In the genomic region with DNA sequence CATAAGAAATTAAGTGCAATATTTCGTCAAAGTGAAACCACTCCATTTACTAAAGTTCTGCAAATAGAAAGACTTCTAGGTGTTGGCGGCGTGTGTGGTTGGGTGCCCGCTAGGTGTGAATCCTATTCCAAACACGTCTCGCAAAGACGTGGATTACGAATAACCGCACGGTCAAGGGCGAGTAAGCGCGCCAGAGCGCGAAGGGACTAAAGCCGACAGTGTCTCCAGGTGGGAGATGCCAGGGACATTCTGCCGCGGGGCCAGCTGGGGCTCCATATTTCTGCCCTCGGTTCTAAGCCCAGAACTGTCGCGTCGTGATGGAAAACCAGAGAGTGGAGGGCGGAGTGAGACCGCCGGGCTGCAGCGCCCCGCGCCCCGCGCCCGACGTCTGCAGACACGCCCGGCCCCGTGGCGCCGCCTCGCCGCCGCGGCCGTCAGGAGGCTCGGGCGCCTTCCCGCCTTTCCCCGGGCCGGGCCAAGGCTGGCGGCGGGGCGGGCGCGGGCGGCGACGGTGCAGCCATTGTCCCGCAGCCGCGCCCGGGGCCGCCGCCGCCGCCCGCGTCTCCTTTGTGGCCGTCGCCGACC, we compare ENCODE assay signal across 8 mouse cellular contexts. TPM values are rescaled to one million over a fixed set of nuclear protein-coding genes. Genes with fewer than 3 reads are reported as not detected.
DNase-seq lines count a peak whose midpoint lies in the region; ATAC-seq and TF ChIP-seq lines count a peak whose summit lies in the region.

No protein-coding gene starts in this region.

- H3K4me1 ChIP-seq in ES-E14 (ENCODE audit: control insufficient read depth in 2 of 2, insufficient read depth in 2 of 2, low read length in 2 of 2, poor library complexity in 1 of 2): peaks cover 6 to 9% of the 10 kb centered on the region in 2 experiments; a peak in 2 of 4 replicates
- peaks cover 7% of the 10 kb centered on the region; the same call in 1 of the 2 replicates for H3K4me1 ChIP-seq in forebrain, embryonic 11.5 days (replicated peaks; ENCODE audit: control insufficient read depth, insufficient read depth, low read length)
- peaks cover 6% of the 10 kb centered on the region; the same call in 1 of the 2 replicates for H3K4me1 ChIP-seq in lung, embryonic 16.5 days (replicated peaks; ENCODE audit: control insufficient read depth, insufficient read depth, low read length)

- peak; percentile 53; the same call in 1 of the 2 replicates for ATAC-seq in forebrain, embryonic 11.5 days (replicated peaks; ENCODE audit: low FRiP score)
- peak; percentile 81 for ATAC-seq in lung, embryonic 16.5 days (ENCODE audit: low read depth)

- peak; percentile 19 for TF ChIP-seq CTCF in layer of hippocampus, adult 2 months (conservative IDR thresholded peaks at IDR 0.05)

- in situ Hi-C loops in ES-E14 (cut with MboI; ENCODE audit: low sequenced_read_pairs in 2 of 2, unreplicated experiment in 2 of 2): no loop called here

- H3K27me3 ChIP-seq in forebrain, embryonic 11.5 days (ENCODE audit: control insufficient read depth, insufficient read depth, low read length): peaks cover 11% of the 10 kb centered on the region
- H3K27me3 ChIP-seq in lung, embryonic 16.5 days (ENCODE audit: control insufficient read depth, insufficient read depth, low read depth, low read length): no peaks in the 10 kb centered on the region

- peak overlapping the region; percentile 74 to 83 for H3K4me3 ChIP-seq in ES-E14 (ENCODE audit: insufficient read depth in 1 of 2, low read depth in 1 of 2, low read length in 2 of 2, poor library complexity in 1 of 2, severe bottlenecking in 1 of 2)
- peak overlapping the region; percentile 81 for H3K4me3 ChIP-seq in forebrain, embryonic 11.5 days (ENCODE audit: low read depth, low read length)
- H3K4me3 ChIP-seq in layer of hippocampus, adult 2 months: peak overlapping the region; percentile 64
- peak overlapping the region; percentile 68 for H3K4me3 ChIP-seq in lung, embryonic 16.5 days (ENCODE audit: low read length)

- H3K9me3 ChIP-seq in ES-E14 (ENCODE audit: control insufficient read depth, insufficient read depth, low read depth, low read length): no peaks in the 10 kb centered on the region
- no peaks in the 10 kb centered on the region for H3K9me3 ChIP-seq in forebrain, embryonic 11.5 days (ENCODE audit: control insufficient read depth, low read length)
- no peaks in the 10 kb centered on the region for H3K9me3 ChIP-seq in lung, embryonic 16.5 days (ENCODE audit: control insufficient read depth, low read length)

- intact Hi-C loops in heart, postnatal 25 days (cut with DNase I): no loop called here

- H3K36me3 ChIP-seq in ES-E14 (ENCODE audit: control insufficient read depth, insufficient read depth, low read length, poor library complexity, severe bottlenecking): no peaks in the 10 kb centered on the region
- no peaks in the 10 kb centered on the region for H3K36me3 ChIP-seq in forebrain, embryonic 11.5 days (ENCODE audit: control insufficient read depth, insufficient read depth, low read length)
- no peaks in the 10 kb centered on the region for H3K36me3 ChIP-seq in lung, embryonic 16.5 days (ENCODE audit: control insufficient read depth, insufficient read depth, low read length)

- H3K27ac ChIP-seq in ES-E14 (ENCODE audit: insufficient read depth, low read depth, low read length, poor library complexity, severe bottlenecking): peak overlapping the region; percentile 84
- no peak overlapping the region; the same call in 1 of the 2 replicates for H3K27ac ChIP-seq in forebrain, embryonic 11.5 days (ENCODE audit: low read depth, low read length)
- 0 out of 2 replicates have a peak overlapping the region, but pooled peaks have one; percentile 50 for H3K27ac ChIP-seq in layer of hippocampus, adult 2 months
- peak overlapping the region; percentile 94 for H3K27ac ChIP-seq in lung, embryonic 16.5 days (ENCODE audit: low read length)

- no peak for DNase-seq in ES-E14 (ENCODE audit: low read depth, low spot score)
- peak; percentile 13 for DNase-seq in c-Kit-negative CD71-positive TER-119-positive erythroid progenitor cells, embryonic 14.5 days (ENCODE audit: low read depth, low spot score)
- DNase-seq in forebrain, embryonic 11.5 days (ENCODE audit: low spot score): peak; percentile 73
- peak; percentile 20 for DNase-seq in heart, postnatal 25 days (ENCODE audit: low spot score)
- DNase-seq in layer of hippocampus, adult 2 months (ENCODE audit: low spot score in 2 of 2): peak; percentile 5 to 30
- peak; percentile 65 for DNase-seq in retina, embryonic 14.5 days (ENCODE audit: low spot score)
- DNase-seq in urinary bladder, postnatal 36 days (ENCODE audit: low spot score in 2 of 2): peak; percentile 34 to 55

- WGBS in forebrain, embryonic 11.5 days: 1% methylated on average over 58 of the region's 68 CpGs
- WGBS in lung, embryonic 16.5 days: under 1% methylated on average over 35 of the region's 68 CpGs

- peak overlapping the region; percentile 84 for H3K9ac ChIP-seq in ES-E14 (ENCODE audit: insufficient read depth, low read depth, low read length, poor library complexity, severe bottlenecking)
- peak overlapping the region; percentile 89 for H3K9ac ChIP-seq in forebrain, embryonic 11.5 days (ENCODE audit: low read length)
- H3K9ac ChIP-seq in lung, embryonic 16.5 days (ENCODE audit: low read length): peak overlapping the region; percentile 84

- peak overlapping the region; percentile 51 for H3K4me2 ChIP-seq in forebrain, embryonic 11.5 days (ENCODE audit: low read depth, low read length, severe bottlenecking)
- peak overlapping the region; percentile 79 for H3K4me2 ChIP-seq in lung, embryonic 16.5 days (ENCODE audit: low read depth, low read length)

TF ChIP-seq in ES-E14, 5 proteins besides CTCF, POLR2A, EP300 and RAD21:
- no peak for TF ChIP-seq ZNF384 (IDR thresholded peaks at IDR 0.05; ENCODE audit: low read depth, low read length)
- TF ChIP-seq CHD2 (IDR thresholded peaks at IDR 0.05; ENCODE audit: low read depth, low read length): no peak
- no peak for TF ChIP-seq MAFK (IDR thresholded peaks at IDR 0.05; ENCODE audit: insufficient read depth, low read depth, low read length)
- 0 out of 2 replicates have a peak, but pooled peaks have one; percentile 24 for TF ChIP-seq HCFC1 (IDR thresholded peaks at IDR 0.05; ENCODE audit: borderline replicate concordance, insufficient read depth, low read length)
- no peak for TF ChIP-seq ZC3H11A (IDR thresholded peaks at IDR 0.05; ENCODE audit: borderline replicate concordance, low read depth, low read length)

RNA-seq across cellular contexts. Expression of a gene that starts 0.9 kb away (rescaled TPM):
- total RNA-seq in ES-E14 (2012; rRNA removed): 25.3 and 32.5 TPM in 2 replicates
- 8.3 TPM in 2 replicates for polyA plus RNA-seq in forebrain, embryonic 11.5 days (2014; fragmentation: Nextera tagmentation; extraction: Ambion mirVana)
- total RNA-seq in heart, postnatal 25 days (2021): 1 to 10 TPM; 3.5 to 3.7 TPM
- total RNA-seq in layer of hippocampus, adult 2 months (2021): 1 to 10 TPM; 4.1 TPM
- 21.7 and 22.0 TPM in 2 replicates for polyA plus RNA-seq in lung, embryonic 16.5 days (2015; fragmentation: Nextera tagmentation; extraction: Ambion mirVana)

RNA-seq across cellular contexts. Expression of a gene that starts 41.6 kb away (rescaled TPM):
- total RNA-seq in ES-E14 (2012; rRNA removed): 41.4 and 59.9 TPM in 2 replicates
- polyA plus RNA-seq in forebrain, embryonic 11.5 days (2014; fragmentation: Nextera tagmentation; extraction: Ambion mirVana): 44.9 and 46.2 TPM in 2 replicates
- total RNA-seq in heart, postnatal 25 days (2021): 10 to 100 TPM; 18.6 to 22.7 TPM
- total RNA-seq in layer of hippocampus, adult 2 months (2021): 10 to 100 TPM; 31.8 to 32.3 TPM
- 45.5 and 47.3 TPM in 2 replicates for polyA plus RNA-seq in lung, embryonic 16.5 days (2015; fragmentation: Nextera tagmentation; extraction: Ambion mirVana)

RNA-seq across cellular contexts. Expression of a gene that starts 41.9 kb away (rescaled TPM):
- 59.7 and 81.2 TPM in 2 replicates for total RNA-seq in ES-E14 (2012; rRNA removed)
- polyA plus RNA-seq in forebrain, embryonic 11.5 days (2014; fragmentation: Nextera tagmentation; extraction: Ambion mirVana): 508 and 555 TPM in 2 replicates
- total RNA-seq in heart, postnatal 25 days (2021): 10 to 100 TPM; 77.5 to 84.0 TPM
- 100 to 1,000 TPM; 117 to 130 TPM for total RNA-seq in layer of hippocampus, adult 2 months (2021)
- polyA plus RNA-seq in lung, embryonic 16.5 days (2015; fragmentation: Nextera tagmentation; extraction: Ambion mirVana): 356 and 390 TPM in 2 replicates
